Mouse (Mus musculus) MEL (cell line): ENCODE results near the gene Gm37240.

Experiments
- CTCF ChIP-seq, 3 experiments: IDR thresholded peaks in 2 of 3; conservative IDR thresholded peaks in 1 of 3; 2 replicates each; pipeline ENCODE4 v1.5.1; 2011 to 2012; ENCODE audit warnings: low read length in 3 of 3, low read depth in 2 of 3, mild to moderate bottlenecking in 2 of 3, improper control_type of control experiment in 1 of 3, inconsistent platforms in 1 of 3, mixed read lengths in 1 of 3, moderate library complexity in 1 of 3; ENCODE audit not compliant: control insufficient read depth in 1 of 3, insufficient read depth in 1 of 3, poor library complexity in 1 of 3, severe bottlenecking in 1 of 3
- GABPA ChIP-seq: IDR thresholded peaks from 2 replicates; pipeline ENCODE4 v1.6.1; 2012; ENCODE audit warnings: low read depth, mild to moderate bottlenecking, inconsistent platforms, low read length, improper control_type of control experiment, moderate library complexity
- JUND ChIP-seq: IDR thresholded peaks from 2 replicates; pipeline ENCODE4 v1.6.1; 2011; ENCODE audit warnings: low read depth, mild to moderate bottlenecking, improper control_type of control experiment, low read length
- MEF2A ChIP-seq: IDR thresholded peaks from 2 replicates; pipeline ENCODE4 v1.6.1; 2014; ENCODE audit warnings: low read depth, mild to moderate bottlenecking, inconsistent platforms, low read length, improper control_type of control experiment; ENCODE audit not compliant: poor library complexity, insufficient replicate concordance, severe bottlenecking; ENCODE audit errors: extremely low read depth
- POLR2A ChIP-seq, 2 experiments: IDR thresholded peaks; 2 replicates each; pipeline ENCODE4 v1.6.1; 2011 to 2012; ENCODE audit warnings: low read length in 2 of 2, mild to moderate bottlenecking in 2 of 2, control low read depth in 1 of 2, improper control_type of control experiment in 1 of 2, low read depth in 1 of 2, moderate library complexity in 1 of 2; ENCODE audit not compliant: control insufficient read depth in 1 of 2, insufficient read depth in 1 of 2, poor library complexity in 1 of 2
- SIN3A ChIP-seq: IDR thresholded peaks from 2 replicates; pipeline ENCODE4 v1.6.1; 2012; ENCODE audit warnings: low read length, improper control_type of control experiment, inconsistent platforms

DNA sequence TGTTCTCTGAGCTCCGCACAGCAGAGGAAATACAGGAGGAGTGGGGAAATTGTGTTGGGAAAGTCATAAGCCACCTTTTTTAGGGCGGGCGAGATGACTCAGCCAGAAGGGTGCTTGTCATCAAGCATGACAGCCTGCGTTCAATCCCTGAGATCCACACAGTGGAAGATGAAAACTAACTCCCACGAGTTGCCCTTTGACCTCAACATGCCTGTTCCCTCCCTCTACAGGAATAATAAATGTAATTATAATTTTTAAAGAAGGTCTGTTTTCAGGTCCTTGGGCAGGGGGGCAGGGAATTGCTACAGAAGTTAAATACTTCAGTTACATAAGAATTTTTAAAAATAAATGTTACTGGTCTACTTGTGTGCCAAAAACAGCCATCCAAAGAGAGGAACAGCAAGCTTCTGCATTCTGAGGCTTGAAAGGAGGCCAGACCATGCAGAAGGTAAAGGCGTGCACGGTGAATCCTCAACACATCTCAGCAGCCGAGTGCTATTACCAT is 902.1 kb downstream of the Gm37240 start:
- TF ChIP-seq CTCF (IDR thresholded peaks at IDR 0.05 in 2 of 3, conservative IDR thresholded peaks at IDR 0.05 in 1 of 3; ENCODE audit: control insufficient read depth in 1 of 3, insufficient read depth in 1 of 3, low read depth in 2 of 3, low read length in 3 of 3, poor library complexity in 1 of 3, severe bottlenecking in 1 of 3), result no peak
- TF ChIP-seq MEF2A, result no peak
- TF ChIP-seq GABPA, result no peak
- TF ChIP-seq JUND, result no peak
- no peak for TF ChIP-seq SIN3A
- no peak for TF ChIP-seq POLR2A (IDR thresholded peaks at IDR 0.05; ENCODE audit: control insufficient read depth in 1 of 2, insufficient read depth in 1 of 2, low read depth in 1 of 2, low read length in 2 of 2, poor library complexity in 1 of 2)
